Mouse (Mus musculus) lung, adult 2 months (tissue): ENCODE data around the gene Il20.

Experiments
- CTCF ChIP-seq: fragments of 200-500 bp; IDR thresholded peaks from 2 replicates; pipeline ENCODE4 v1.5.1; 2011; ENCODE audit warnings: mild to moderate bottlenecking, low read length, control low read depth; ENCODE audit not compliant: insufficient read depth
- POLR2A ChIP-seq: fragments of 200-500 bp; IDR thresholded peaks from 2 replicates; pipeline ENCODE4 v1.6.1; 2011; ENCODE audit warnings: low read depth, mild to moderate bottlenecking, control low read depth, low read length, borderline replicate concordance; ENCODE audit errors: extremely low read depth

- TF ChIP-seq POLR2A (no peak), CTCF (no peak)
These were observed 35.7 kb upstream of the Il20 start for GRCm38 (mm10) chr1:130946920-130947319.
